12 mouse cellular contexts compared by ENCODE assay signal in the genomic region with DNA sequence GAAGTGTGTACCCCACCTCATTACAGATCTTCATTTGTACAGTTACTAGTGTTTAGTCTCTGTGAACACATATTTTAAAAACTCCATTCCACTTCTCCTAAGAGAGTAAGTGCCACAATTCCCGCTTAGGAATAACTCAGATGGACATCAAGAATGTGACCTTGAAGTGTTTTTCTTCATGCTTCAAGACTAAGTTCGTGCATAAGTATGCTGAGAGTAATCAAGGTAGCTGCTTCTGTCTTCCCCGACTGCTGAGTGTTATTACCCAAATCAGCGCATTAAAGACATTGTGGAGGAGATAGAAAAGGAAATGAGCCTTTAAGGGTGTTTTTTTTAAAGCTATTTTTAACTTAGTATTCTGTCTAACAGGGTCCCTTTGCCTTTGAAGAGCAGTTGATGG.
"Had no signal": no experiment of that assay in that cellular context is flagged by ENCODE, and none has a peak within 500 bp of the region (broad histone marks: within the 10 kb centered on the region; RNA-seq: fewer than 3 reads in every experiment).

No protein-coding gene starts in this region.

- ATAC-seq: liver, postnatal 0 days had no signal

- H3K4me2 ChIP-seq: limb, embryonic 12.5 days; limb, embryonic 15.5 days; liver, embryonic 11.5 days; midbrain, embryonic 11.5 days had no signal

- H3K36me3 ChIP-seq: limb, embryonic 12.5 days; limb, embryonic 15.5 days had no signal

- H3K4me3 ChIP-seq: limb, embryonic 12.5 days; limb, embryonic 15.5 days had no signal

- H3K9me3 ChIP-seq: limb, embryonic 12.5 days; limb, embryonic 15.5 days had no signal

- H3K4me1 ChIP-seq: limb, embryonic 12.5 days; limb, embryonic 15.5 days had no signal

- H3K27me3 ChIP-seq: limb, embryonic 12.5 days; limb, embryonic 15.5 days had no signal

- DNase-seq: kidney, adult 18-20 months; kidney, adult 9 months; kidney, postnatal 4 days; left cerebral cortex, postnatal 4 days; liver, postnatal 0 days; midbrain, embryonic 14.5 days; thymus, postnatal 25 days had no signal

- H3K9ac ChIP-seq: limb, embryonic 12.5 days; limb, embryonic 15.5 days; liver, embryonic 14.5 days; liver, postnatal 0 days had no signal

- H3K27ac ChIP-seq: limb, embryonic 12.5 days; limb, embryonic 15.5 days; liver, embryonic 14.5 days had no signal
